Mouse (Mus musculus): ENCODE measurements at regions not wholly inside any gene's neighbourhood (a gene's known extent, or its start where the extent isn't known, plus 50 kb on each side); places are given as distances from the start of the nearest gene placed in this dataset.

DNA sequence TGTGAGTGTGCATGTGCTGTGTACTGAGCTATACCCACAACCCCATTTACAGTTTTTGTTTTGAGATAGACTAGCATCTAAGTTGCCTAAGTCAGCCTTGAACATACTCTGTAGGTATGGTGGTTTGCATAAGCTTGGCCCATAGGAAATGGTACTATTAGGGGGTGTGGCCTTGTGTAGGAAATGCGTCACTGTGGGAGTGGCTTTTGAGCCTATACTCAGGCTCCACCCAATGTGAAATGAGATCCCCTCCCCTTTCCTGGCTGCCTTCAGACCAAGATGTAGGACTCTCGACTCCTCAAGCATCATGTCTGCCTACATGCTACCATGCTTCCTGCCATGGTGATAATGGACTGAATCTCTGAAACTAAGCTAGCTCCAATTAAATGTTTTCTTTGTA, 109.5 kb upstream of the Frmd6 start:
- Histone ChIP-seq H3K27ac (no peak overlapping the region), H3K4me1 (replicated peaks) (peaks cover 16% of the 10 kb centered on the region), H3K4me3 (replicated peaks) (no peak overlapping the region), H3K9ac (replicated peaks) (no peak overlapping the region), H3K4me2 (no peak overlapping the region), H3K36me3 (no peaks in the 10 kb centered on the region), H3K27me3 (no peaks in the 10 kb centered on the region), H3K9me3 (no peaks in the 10 kb centered on the region)
- no peak for ATAC-seq (ENCODE audit: insufficient number of reproducible peaks, insufficient read depth, low FRiP score, low TSS enrichment, low read depth)
- 84% methylated on average over 2 of the region's 2 CpGs for WGBS

DNA sequence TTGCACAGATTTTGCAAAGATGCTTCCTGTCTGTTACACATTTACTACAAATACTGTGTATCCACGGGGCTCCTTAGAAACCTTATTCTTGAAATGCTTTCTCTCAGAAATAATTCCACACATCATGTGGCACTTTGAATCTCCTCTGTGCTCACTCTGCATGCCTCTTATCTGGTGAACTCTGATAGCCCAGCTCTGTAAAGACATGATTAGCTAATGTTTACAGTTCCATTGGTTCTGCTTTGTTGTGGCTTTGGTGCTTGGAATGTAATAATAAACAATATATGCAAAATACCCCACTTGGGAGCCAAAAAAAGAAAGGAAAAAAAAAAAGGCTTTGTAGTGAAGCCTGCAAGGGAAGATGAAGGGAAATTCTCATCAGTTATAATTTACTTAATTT, 106.7 kb upstream of the Frmd6 start:
- Histone ChIP-seq H3K27ac (no peak overlapping the region), H3K4me3 (replicated peaks) (no peak overlapping the region), H3K36me3 (no peaks in the 10 kb centered on the region), H3K27me3 (no peaks in the 10 kb centered on the region), H3K9ac (replicated peaks) (no peak overlapping the region), H3K4me1 (replicated peaks) (0 out of 2 replicates have a peak, but pooled peaks cover 4% of the 10 kb centered on the region), H3K9me3 (no peaks in the 10 kb centered on the region), H3K4me2 (no peak overlapping the region)
- ATAC-seq (ENCODE audit: insufficient number of reproducible peaks, insufficient read depth, low FRiP score, low TSS enrichment, low read depth), result no peak
- WGBS, result 68% methylated on average over 1 of the region's 1 CpGs

- ATAC-seq (ENCODE audit: insufficient number of reproducible peaks, insufficient read depth, low FRiP score, low TSS enrichment, low read depth), result no peak
- 60% methylated on average over 4 of the region's 4 CpGs for WGBS
- H3K27ac ChIP-seq, result 0 out of 2 replicates have a peak overlapping the region, but pooled peaks have one; percentile 41
- no peak overlapping the region for H3K9ac ChIP-seq (replicated peaks)
- H3K4me2 ChIP-seq, result no peak overlapping the region
- H3K9me3 ChIP-seq, result no peaks in the 10 kb centered on the region
- no peaks in the 10 kb centered on the region for H3K27me3 ChIP-seq
- no peaks in the 10 kb centered on the region for H3K36me3 ChIP-seq
- no peaks in the 10 kb centered on the region for H3K4me1 ChIP-seq (replicated peaks)
- H3K4me3 ChIP-seq (replicated peaks), result no peak overlapping the region
Measured at GRCm38 (mm10) chr12:70719255-70719654, 106.1 kb upstream of the Frmd6 start.

DNA sequence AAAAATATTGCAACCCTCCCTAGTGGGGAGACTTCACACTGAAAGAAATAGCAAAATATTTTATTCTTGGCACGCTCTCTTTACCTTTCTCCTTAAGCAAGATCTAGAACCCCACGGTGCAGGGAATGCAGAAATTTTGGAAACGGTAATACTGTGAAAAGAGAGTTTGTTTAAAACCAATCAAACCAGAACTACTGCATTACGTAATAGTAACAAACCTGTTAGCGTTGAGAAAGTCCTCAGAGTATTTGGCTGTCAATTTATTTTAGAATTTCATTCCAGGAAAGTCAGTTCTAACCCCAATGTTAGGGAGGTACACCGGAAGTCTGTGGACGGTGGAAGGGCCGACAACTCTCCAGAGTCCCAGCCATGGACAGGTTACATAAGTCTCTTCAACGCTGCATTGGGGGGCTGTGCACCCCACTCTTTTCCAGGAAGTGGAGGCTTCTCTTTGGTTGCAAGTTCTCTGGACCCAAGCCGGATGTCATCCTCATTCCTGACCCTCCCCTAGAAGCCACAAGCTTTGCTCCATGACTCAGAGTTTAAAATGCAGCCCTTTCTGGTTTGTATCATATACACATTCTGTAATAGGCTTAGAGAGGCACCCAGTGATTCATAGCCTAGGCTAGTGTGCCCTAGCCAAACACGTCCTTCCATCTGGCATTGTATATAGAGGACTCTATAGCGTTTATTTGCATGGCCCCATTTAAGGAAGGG, 105.0 kb upstream of the Frmd6 start:
- Histone ChIP-seq H3K9ac (replicated peaks) (no peak overlapping the region), H3K9me3 (no peaks in the 10 kb centered on the region), H3K27ac (no peak overlapping the region), H3K4me2 (no peak overlapping the region), H3K36me3 (no peaks in the 10 kb centered on the region), H3K4me1 (replicated peaks) (no peaks in the 10 kb centered on the region), H3K27me3 (no peaks in the 10 kb centered on the region), H3K4me3 (replicated peaks) (no peak overlapping the region)
- ATAC-seq (ENCODE audit: insufficient number of reproducible peaks, insufficient read depth, low FRiP score, low TSS enrichment, low read depth), result no peak
- WGBS, result 87% methylated on average over 12 of the region's 12 CpGs

- no peaks in the 10 kb centered on the region for H3K27me3 ChIP-seq
- H3K36me3 ChIP-seq, result no peaks in the 10 kb centered on the region
- no peak overlapping the region for H3K4me2 ChIP-seq
- H3K9me3 ChIP-seq, result no peaks in the 10 kb centered on the region
- H3K9ac ChIP-seq (replicated peaks), result no peak overlapping the region
- 84% methylated on average over 1 of the region's 1 CpGs for WGBS
- ATAC-seq (ENCODE audit: insufficient number of reproducible peaks, insufficient read depth, low FRiP score, low TSS enrichment, low read depth), result no peak
- no peaks in the 10 kb centered on the region; the same call in 1 of the 2 replicates for H3K4me1 ChIP-seq (replicated peaks)
- no peak overlapping the region for H3K27ac ChIP-seq
- no peak overlapping the region for H3K4me3 ChIP-seq (replicated peaks)
Measured at GRCm38 (mm10) chr12:70725326-70725725, 100.0 kb upstream of the Frmd6 start.

GRCm38 (mm10) chr12:70727496-70728259, 97.6 kb upstream of the Frmd6 start:
- no peak for ATAC-seq (ENCODE audit: insufficient number of reproducible peaks, insufficient read depth, low FRiP score, low TSS enrichment, low read depth)
- Histone ChIP-seq H3K27ac (no peak overlapping the region), H3K36me3 (no peaks in the 10 kb centered on the region), H3K9ac (replicated peaks) (no peak overlapping the region), H3K4me1 (replicated peaks) (peaks cover 5% of the 10 kb centered on the region; the same call in 1 of the 2 replicates), H3K4me3 (replicated peaks) (no peak overlapping the region), H3K9me3 (no peaks in the 10 kb centered on the region), H3K4me2 (no peak overlapping the region), H3K27me3 (no peaks in the 10 kb centered on the region)
- 76% methylated on average over 10 of the region's 10 CpGs for WGBS

- Histone ChIP-seq H3K27me3 (no peaks in the 10 kb centered on the region), H3K27ac (no peak overlapping the region), H3K4me2 (no peak overlapping the region), H3K36me3 (no peaks in the 10 kb centered on the region), H3K9ac (replicated peaks) (no peak overlapping the region), H3K4me1 (replicated peaks) (peaks cover 5% of the 10 kb centered on the region; the same call in 1 of the 2 replicates), H3K9me3 (no peaks in the 10 kb centered on the region), H3K4me3 (replicated peaks) (no peak overlapping the region)
- 92% methylated on average over 1 of the region's 1 CpGs for WGBS
- ATAC-seq (ENCODE audit: insufficient number of reproducible peaks, insufficient read depth, low FRiP score, low TSS enrichment, low read depth), result no peak
Measured at GRCm38 (mm10) chr12:70728407-70728806, 96.9 kb upstream of the Frmd6 start.

DNA sequence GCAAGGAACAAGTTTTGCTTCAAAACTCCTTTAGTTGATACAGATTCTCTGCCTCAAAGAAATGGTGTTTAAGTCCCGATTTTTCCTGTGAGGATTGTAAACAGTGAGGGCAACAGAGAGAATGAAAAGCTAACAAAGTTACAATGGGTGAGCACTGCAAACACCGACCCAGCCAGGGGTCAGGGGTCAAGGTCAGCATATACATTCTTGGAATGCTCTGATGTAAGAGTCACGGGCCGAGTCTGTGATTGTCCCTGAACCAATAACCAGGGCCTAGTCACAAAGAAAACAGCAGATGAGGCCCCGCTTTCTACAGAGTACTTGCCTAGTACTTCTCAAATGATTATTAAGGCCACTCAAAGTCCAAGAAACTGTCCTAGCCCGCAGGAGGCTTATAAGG, 95.4 kb upstream of the Frmd6 start:
- Histone ChIP-seq H3K4me3 (replicated peaks) (no peak overlapping the region), H3K27me3 (no peaks in the 10 kb centered on the region), H3K27ac (peak overlapping the region; percentile 20; the same call in 1 of the 2 replicates), H3K36me3 (no peaks in the 10 kb centered on the region), H3K9ac (replicated peaks) (no peak overlapping the region), H3K9me3 (no peaks in the 10 kb centered on the region), H3K4me2 (no peak overlapping the region), H3K4me1 (replicated peaks) (peaks cover 5% of the 10 kb centered on the region; the same call in 1 of the 2 replicates)
- no peak for ATAC-seq (ENCODE audit: insufficient number of reproducible peaks, insufficient read depth, low FRiP score, low TSS enrichment, low read depth)
- WGBS, result 49% methylated on average over 6 of the region's 6 CpGs

- no peak for ATAC-seq (ENCODE audit: insufficient number of reproducible peaks, insufficient read depth, low FRiP score, low TSS enrichment, low read depth)
- no peak overlapping the region for H3K9ac ChIP-seq (replicated peaks)
- 69% methylated on average over 6 of the region's 6 CpGs for WGBS
- H3K27me3 ChIP-seq, result no peaks in the 10 kb centered on the region
- no peaks in the 10 kb centered on the region for H3K36me3 ChIP-seq
- no peaks in the 10 kb centered on the region for H3K9me3 ChIP-seq
- no peak overlapping the region for H3K27ac ChIP-seq
- no peak overlapping the region for H3K4me2 ChIP-seq
- H3K4me1 ChIP-seq (replicated peaks), result peaks cover 5% of the 10 kb centered on the region; the same call in 1 of the 2 replicates
- H3K4me3 ChIP-seq (replicated peaks), result no peak overlapping the region
Measured at GRCm38 (mm10) chr12:70731498-70731897, 93.8 kb upstream of the Frmd6 start.

- WGBS, result 91% methylated on average over 3 of the region's 3 CpGs
- Histone ChIP-seq H3K27ac (no peak overlapping the region), H3K4me1 (replicated peaks) (peaks cover 5% of the 10 kb centered on the region; the same call in 1 of the 2 replicates), H3K4me3 (replicated peaks) (no peak overlapping the region), H3K36me3 (no peaks in the 10 kb centered on the region), H3K9ac (replicated peaks) (no peak overlapping the region), H3K27me3 (no peaks in the 10 kb centered on the region), H3K4me2 (no peak overlapping the region), H3K9me3 (no peaks in the 10 kb centered on the region)
- ATAC-seq (ENCODE audit: insufficient number of reproducible peaks, insufficient read depth, low FRiP score, low TSS enrichment, low read depth), result no peak
Measured at GRCm38 (mm10) chr12:70732591-70732990, 92.7 kb upstream of the Frmd6 start.

GRCm38 (mm10) chr12:70738554-70738953, 86.8 kb upstream of the Frmd6 start:
- Histone ChIP-seq H3K9ac (replicated peaks) (no peak overlapping the region), H3K4me1 (replicated peaks) (peaks cover 15% of the 10 kb centered on the region; the same call in 1 of the 2 replicates), H3K9me3 (no peaks in the 10 kb centered on the region), H3K4me3 (replicated peaks) (no peak overlapping the region), H3K27me3 (no peaks in the 10 kb centered on the region), H3K4me2 (no peak overlapping the region), H3K27ac (no peak overlapping the region), H3K36me3 (no peaks in the 10 kb centered on the region)
- ATAC-seq (ENCODE audit: insufficient number of reproducible peaks, insufficient read depth, low FRiP score, low TSS enrichment, low read depth), result no peak
- WGBS, result 83% methylated on average over 3 of the region's 3 CpGs
